Mouse (Mus musculus) kidney, postnatal 14 days (tissue): ENCODE data around the gene Ppfibp2.

Experiments
- DNase-seq: peaks from one replicate; pipeline ENCODE4 v3.0.0; 2022; ENCODE audit warnings: mixed read lengths

Gene Ppfibp2

GRCm38 (mm10) chr7:107594857-107595402 is at the start of gene Ppfibp2:
Ppfibp2 (plus strand) TSS chr7:107595207.
- peak; percentile 97 for DNase-seq

DNA sequence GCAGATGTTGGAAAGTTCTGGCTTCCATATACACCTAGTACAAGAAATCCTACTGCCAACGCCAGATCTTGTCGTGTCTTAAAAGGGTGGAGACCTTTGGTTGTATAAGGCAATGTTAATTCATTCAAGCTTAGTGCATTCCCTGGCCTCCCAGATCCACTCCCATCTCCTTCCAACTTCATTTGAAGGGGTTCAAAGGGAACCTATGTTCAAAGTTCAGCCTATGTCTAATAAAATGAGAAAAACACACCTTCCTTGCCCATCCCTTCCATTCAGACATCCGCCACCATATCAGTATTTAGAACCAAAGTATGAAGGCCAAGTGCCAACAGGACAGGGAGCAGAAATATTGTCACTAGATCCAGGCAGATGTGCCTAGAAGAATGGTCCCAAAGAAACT is 47.1 kb upstream of the Ppfibp2 start:
- no peak for DNase-seq

DNA sequence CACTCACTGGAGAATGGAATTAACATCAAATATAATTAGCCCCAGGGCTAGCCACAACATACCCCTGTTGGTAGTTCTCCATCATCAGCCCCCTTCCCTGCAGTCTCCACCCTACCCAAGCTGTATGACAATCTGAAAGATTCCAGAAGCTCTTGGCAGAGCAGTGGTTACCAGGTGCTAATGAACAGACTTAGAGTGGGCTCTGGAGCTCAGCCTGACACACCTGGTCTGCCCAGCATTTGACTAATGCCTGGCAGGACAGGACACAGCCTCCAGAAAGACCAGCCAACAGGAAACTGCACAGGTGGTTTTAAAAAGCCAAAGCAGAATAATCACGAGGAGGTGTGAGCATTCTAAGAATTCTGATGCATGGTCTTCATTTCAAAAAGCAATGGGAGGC is 41.5 kb upstream of the Ppfibp2 start:
- no peak for DNase-seq

- DNase-seq, result no peak
These were observed 39.1 kb upstream of the Ppfibp2 start for GRCm38 (mm10) chr7:107555906-107556305.

DNA sequence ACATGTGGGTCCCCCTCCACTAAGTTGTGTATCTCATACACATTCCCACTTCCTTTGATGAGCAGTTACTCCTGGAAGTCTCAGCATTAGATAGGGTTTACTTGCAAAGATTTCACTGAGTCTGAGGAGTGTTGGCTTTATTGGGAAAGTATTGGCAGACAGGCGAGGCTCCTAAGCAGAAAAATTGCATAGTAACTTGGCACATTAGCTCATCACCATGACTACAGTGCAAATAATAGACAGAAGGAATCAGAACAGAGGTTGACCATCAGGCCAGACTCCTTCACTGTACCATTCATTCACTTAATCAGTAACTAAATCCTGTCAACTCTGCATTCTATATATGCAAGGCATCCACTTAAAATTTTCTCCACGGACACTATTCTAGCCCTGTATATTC is 34.3 kb upstream of the Ppfibp2 start:
- DNase-seq, result no peak

DNA sequence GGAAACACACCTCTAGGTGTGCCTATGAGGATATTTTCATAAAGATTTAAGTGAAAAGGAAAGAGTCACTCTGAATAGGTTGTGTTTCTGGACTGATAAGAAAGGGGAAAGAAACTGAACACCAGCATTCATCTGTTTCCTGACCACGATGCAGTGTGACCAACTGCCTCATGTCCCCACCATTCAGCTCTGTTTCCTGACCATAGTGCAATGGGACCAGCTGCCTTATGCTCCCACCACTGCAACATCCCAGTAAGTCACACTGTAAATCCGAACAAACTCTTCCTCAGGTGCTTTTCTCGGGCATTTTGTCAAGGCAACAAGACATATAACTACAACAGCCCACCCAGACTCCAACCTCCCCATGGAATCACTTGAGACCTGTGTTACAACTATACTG is 33.4 kb upstream of the Ppfibp2 start:
- no peak for DNase-seq

GRCm38 (mm10) chr7:107563727-107564126 is 31.3 kb upstream of the Ppfibp2 start:
- DNase-seq, result no peak

GRCm38 (mm10) chr7:107567261-107567671 is 27.7 kb upstream of the Ppfibp2 start, which contains the start of gene Olfml1:
Olfml1 (plus strand) TSS chr7:107567446.
- peak; percentile 67 for DNase-seq

DNA sequence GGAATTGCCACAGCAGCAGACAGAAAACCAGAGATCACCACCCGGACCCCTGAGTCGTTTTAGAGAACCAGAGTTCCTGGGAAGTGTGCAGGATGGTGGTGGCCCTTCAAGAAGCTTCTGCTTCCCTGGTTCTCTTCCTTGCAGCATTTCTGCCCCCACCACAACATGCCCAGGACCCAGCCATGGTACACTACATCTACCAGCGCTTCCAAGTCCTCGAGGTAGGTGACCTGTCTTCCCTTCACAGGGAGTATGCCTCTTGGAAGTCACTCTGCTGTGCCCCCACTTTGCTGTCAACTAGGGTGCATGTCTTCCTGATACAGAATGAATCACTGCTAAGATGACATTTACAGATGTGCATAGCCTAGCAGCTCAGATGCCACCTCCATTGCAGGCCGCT is 27.3 kb upstream of the Ppfibp2 start:
- no peak for DNase-seq

- peak; percentile 7 for DNase-seq
These were observed 26.0 kb upstream of the Ppfibp2 start for GRCm38 (mm10) chr7:107568971-107569370.

- peak; percentile 8 for DNase-seq
These were observed 21.2 kb upstream of the Ppfibp2 start for GRCm38 (mm10) chr7:107573856-107574255.

- peak; percentile 34 for DNase-seq
These were observed 20.7 kb upstream of the Ppfibp2 start for GRCm38 (mm10) chr7:107574276-107574675.

DNA sequence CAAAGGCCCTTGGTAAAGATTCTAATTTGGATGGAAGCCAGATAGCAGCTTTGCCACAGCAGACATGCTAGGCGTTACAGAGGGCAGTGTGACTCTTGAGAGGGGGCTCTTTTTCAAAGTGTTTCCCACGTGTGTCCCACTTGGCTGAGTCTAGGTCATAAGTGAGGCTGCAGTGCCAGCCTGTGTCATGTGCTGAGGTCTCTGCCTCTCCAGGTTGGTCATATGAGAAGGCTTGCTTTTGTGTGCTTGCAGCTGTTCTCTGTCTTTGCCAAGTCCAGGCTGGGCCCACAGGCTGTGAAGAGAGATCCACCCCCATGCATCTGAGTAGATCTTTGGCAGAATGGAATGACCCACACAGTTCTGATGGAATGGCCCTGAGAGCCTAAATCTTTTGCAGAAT is 2.4 kb upstream of the Ppfibp2 start:
- DNase-seq, result no peak

DNA sequence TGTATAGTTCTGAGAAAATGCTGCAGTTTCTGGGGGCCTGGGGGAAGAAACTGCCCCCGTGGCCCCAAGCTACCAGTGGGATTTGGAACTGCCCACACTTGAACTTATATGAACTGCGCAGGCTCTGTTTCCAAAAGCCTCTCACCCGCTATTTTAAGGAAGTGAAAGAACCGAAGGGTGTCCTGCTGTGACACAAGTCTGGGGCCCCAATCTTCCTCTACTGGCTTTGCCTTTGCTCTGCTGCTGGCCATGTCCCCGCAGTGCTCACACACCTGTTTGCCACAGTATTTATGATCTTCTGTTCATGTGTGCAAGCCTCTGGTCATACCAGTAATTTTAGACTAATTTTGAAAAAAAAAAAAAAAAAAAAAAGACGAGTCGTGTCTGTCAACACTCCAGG is 1.1 kb upstream of the Ppfibp2 start:
- peak; percentile 3 for DNase-seq

- DNase-seq, result peak; percentile 65
These were observed 616 bp upstream of the Ppfibp2 start for GRCm38 (mm10) chr7:107594325-107594856.

DNA sequence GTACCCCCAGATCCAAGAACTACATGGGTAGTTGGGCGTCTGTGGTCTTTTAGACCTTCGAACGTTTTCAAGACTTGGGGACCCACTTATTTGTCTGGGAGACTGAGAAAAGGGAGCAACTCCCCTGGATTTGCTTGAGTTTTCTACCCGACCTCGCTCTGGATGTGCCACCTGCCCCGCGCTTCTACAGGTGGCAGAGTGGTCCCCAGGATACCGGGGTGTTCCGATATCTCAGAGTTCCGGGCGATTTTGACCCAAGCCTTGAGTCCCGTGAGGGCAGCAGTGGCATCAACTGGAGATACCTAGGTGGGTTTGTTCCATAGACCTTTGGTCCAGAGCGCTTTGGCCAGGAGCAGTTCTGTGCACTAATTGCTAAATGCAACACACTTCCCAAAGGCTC is 419 bp downstream of the Ppfibp2 start:
- DNase-seq, result no peak

DNA sequence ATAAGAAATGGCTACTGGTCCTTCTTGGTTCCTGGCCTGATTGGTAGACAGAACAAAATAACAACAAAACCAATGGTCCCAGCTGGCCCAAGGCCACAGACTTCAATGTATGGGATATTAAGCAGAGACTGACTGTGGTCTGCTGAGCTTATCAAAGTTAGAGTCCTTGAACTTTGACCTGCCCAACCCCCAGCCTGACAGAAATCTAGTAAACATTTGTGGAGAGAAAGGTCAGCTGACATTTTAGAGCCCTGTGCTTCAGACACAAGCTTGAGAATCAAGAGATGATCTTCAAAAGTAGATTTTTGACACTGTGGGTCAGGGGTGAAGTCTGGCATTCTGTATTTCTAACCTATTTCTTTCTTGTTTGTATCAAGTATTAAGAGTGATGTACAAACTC is 1.7 kb downstream of the Ppfibp2 start:
- no peak for DNase-seq

DNA sequence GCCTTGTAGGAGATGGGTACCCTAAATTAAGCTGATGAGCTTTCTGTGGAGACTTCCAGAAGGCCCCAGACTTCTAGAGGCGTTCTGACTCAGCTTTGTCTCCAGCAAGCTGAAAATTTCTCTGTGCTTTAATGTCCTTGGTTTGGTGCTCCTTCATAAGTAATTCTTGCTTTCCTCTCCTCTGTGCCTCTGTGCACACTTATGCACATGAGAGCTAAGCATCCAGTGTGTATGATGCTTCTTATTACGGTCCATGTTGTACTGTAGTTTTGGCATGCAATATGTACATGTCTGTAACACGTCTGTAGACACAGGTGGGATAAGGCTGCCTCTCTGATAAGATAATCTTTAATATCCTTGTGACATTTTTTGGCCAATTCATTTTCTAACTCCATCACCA is 2.9 kb downstream of the Ppfibp2 start:
- DNase-seq, result no peak

GRCm38 (mm10) chr7:107600651-107601050 is 5.6 kb downstream of the Ppfibp2 start:
- peak; percentile 43 for DNase-seq

- DNase-seq, result no peak
These were observed 7.5 kb downstream of the Ppfibp2 start for GRCm38 (mm10) chr7:107602505-107602904.

GRCm38 (mm10) chr7:107602913-107603312 is 7.9 kb downstream of the Ppfibp2 start:
- DNase-seq, result no peak

- DNase-seq, result no peak
These were observed 12.8 kb downstream of the Ppfibp2 start for GRCm38 (mm10) chr7:107607766-107608165.

GRCm38 (mm10) chr7:107609622-107610255 is 14.7 kb downstream of the Ppfibp2 start:
- no peak for DNase-seq

DNA sequence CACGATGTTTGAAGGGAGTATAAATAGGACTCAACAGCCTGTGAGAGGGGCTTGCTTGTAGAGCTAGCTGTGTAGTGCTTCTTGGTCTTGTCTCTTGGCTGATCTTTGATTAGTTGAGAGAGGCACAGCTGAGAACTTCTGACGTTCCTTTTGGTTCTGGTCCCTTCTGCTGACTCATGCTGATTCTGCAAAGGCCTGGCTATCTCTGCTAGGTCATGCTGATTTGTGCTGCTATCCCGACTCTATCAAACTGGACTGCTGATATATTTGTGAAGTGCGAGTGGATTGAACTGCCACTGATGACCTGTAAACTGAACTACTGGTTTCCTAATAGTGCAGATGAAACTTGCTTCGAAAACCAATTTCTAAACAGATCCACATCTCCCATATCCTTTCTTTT is 15.9 kb downstream of the Ppfibp2 start:
- no peak for DNase-seq
